Mouse (Mus musculus) large intestine, adult 2 months (tissue): Measurements from ENCODE around the gene Crygb. TPM values are rescaled to one million over a fixed set of nuclear protein-coding genes. Genes with fewer than 3 reads are reported as not detected.

Experiments used
- DNase-seq: peaks from one replicate; pipeline ENCODE4 v3.0.0-alpha.2; 2012; ENCODE audit warnings: low read depth, low spot score
- WGBS: fragments of 180-500 bp; shearing (Covaris S2); methylation state at CpG from one replicate; pipeline ENCODE4 v1.1.7; 2018; 5-methylcytosine and 5-hydroxymethylcytosine counted together
- polyA plus RNA-seq: library from polyadenylated mRNA; depleted of rRNA; stranded (reverse); fragments of >200 nt; gene quantifications from 2 replicates; pipeline ENCODE4 v1.2.3, GENCODE M21; 2012; rRNA removed

Crygb gene
- not detected in 2 replicates for polyA plus RNA-seq

DNA sequence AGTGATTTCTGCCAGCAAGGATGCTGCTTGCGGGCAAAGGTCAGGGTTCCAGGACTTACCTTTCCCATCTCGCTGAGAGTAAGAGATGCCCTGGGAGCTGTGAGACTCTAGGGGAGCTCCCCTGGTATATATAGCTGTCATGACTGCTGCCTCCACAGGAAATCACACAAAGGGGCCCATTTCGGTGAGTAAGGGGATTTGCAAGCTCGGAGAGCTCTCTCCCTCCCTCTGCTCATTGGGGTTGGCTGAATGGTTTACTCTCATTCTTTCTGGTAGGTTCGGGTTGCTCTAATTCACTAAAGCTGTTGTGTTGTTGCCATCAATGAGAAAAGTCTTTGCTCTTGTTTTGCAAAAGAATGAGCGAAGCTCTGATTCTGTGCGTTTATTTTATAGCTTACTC is at the start of gene Crygb:
TSS of gene Crygb (minus strand) at position 101 of the 400 bp plus-strand sequence.
- DNase-seq = no peak
- 49% methylated on average over 7 of the region's 7 CpGs for WGBS

DNA sequence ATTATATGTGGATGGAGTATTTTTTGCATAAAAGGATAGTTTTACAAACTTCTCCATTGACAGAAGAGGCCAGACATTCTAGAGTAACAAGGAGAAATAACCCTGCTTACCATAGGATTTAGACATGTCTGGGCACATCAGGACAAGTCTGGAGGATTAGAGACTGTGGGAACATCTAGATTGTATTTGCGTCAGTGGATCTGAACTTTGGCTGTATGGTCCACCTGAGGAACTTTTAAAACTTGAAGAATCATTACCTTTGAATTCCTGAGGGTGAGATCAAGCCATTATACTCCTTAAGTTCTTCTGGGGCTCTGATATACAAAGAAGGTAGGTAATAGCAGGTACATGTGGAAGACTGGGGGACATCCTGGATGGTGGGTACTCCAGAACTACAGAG is 49.6 kb upstream of the Crygb start:
- WGBS = 90% methylated on average over 1 of the region's 1 CpGs

DNA sequence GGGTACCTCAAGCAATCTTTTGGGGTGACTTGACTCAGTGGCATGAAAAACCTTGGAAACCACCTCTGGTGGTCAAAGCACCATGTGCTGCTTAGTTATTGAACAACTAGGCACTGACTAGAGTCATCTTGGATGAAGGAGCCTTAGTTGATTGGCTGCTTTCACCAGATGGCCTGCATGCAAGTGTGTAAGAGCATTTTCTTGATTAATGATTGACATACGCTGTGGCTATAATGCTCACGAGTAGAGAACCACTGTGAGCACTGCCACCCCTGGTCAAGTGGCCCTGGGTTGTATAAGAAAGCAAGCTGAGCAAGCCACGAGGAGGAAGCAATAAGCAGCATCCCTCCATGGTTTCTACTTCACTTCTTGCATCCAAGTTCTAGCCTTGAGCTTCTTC is 48.1 kb upstream of the Crygb start:
- no peak for DNase-seq

More for the DNA sequence above, 49.6 kb upstream of the Crygb start:
- DNase-seq = no peak

DNA sequence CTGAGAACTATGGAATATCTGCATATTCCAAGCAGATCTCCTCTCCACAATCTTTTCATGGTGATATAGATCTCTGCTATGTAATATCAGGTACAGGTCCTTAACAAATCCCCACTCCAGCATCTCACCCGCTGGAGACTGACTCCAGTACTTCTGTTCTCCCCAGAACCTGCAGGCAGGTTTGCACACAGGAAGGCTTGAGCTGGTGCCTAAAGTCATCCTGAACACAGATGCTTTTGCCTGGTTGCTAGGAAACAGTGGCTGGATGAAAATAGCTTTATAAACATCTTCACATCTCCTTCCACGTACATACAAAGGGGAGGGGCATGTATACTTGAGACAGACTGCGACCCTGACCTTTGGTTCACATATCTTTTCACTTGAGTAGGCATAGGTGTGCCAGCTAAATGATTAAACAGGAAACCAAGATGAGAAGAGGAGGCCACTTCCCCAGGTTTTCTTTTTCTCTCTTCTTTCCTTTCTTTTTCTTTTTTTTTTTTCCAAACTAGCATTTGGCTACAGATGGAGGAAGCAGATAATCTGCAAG is 47.6 kb upstream of the Crygb start:
- DNase-seq = peak; percentile 52
- 33% methylated on average over 3 of the region's 3 CpGs for WGBS

More for the DNA sequence above, 48.1 kb upstream of the Crygb start:
- 40% methylated on average over 3 of the region's 3 CpGs for WGBS

DNA sequence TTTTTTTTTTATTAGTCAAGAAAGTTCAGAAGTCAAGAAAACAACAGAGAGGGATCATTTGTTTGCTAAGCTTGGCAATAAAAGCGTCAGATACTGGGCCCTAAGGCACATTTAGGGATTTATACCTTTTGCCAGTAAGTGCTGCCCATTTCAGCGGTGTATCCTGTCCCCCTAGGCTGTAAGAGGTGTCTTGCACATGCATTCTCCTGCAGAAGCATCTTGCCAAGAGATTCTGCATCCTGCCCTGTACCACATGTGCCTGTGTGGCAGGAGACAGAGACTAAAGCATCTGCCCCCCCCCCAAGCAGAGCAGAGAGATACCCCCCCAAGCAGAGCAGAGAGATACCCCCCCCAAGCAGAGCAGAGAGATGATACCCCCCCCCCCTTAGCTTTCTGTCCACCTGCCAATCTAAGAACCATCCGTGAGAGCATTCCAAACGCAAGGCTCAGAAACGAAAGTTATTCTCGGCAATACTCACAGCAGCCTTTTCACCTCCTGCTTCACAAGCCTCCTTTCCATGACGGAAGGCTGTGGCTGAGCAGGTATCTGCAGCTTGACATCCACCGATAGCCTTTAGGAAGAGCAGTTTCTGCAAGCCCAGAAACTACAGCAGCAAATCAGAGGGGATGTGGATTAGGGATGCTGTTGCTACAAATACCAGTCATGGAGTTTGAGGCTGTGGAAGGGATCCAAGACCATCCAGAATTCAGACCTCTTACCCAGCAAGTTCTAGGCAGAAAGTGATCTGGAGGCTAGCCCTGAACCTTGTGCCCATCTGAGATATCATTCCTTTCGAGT is 40.7 kb upstream of the Crygb start, which contains the start of gene D630023F18Rik:
TSS of gene D630023F18Rik (minus strand) at position 641 of the 799 bp plus-strand sequence.
- 10% methylated on average over 9 of the region's 9 CpGs for WGBS
- DNase-seq = no peak

DNA sequence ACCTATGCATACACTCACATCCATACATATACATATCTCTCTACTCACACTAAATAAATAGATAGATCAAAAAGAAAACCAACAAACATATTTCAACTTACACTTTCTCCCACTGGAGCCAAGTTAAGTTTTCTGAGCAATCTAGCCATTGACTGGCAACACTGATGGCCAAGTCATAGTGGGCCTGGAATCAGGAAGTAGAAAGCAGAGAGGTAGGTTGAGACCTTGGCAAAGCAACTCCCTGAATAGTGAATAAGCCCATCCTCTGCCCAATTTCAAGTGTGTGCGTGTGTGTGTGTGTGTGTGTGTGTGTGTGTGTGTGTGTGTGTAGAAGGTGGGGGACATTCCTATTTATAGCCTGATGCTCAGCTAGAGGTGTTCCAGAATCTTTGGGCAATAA is 37.4 kb upstream of the Crygb start, which contains the start of gene Gm28845:
TSS of gene Gm28845 (minus strand) at position 121 of the 400 bp plus-strand sequence.
- DNase-seq = no peak
- WGBS = 78% methylated on average over 1 of the region's 1 CpGs

DNA sequence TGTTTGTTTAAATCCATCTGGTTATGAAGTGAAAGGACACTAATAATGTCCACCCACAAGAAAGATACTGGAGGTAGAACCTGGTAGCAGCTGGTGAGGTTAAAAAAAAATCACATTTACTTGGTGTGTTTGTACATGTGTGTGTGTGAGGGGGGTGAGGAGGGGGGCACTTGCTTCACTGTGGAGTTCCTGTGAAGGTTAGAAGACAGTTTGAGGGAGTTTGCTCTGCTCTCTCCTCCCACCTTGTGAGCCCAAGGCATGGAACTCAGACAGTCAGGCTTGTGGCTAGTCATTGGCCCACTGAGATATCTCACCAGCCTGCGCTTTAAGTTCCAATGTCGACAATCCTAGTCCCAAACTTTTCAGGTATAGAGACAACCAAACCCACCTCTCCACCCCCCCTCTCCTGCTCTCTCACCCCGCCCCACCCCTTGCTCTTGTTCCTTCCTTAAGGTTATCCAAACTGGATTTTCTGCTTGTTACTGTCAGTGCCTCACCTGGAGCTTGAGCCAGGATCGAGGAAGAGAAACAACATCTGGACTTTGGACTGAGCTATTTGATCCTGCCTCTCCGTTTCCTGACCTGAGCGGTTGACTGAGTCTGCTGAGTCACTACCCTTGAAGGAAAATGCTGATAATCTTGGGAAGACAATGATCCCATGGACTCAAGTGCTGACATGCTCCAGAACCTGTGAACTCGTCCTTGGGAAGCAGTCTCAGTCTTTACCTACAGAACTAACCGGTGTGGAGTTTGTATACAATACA is 36.2 kb upstream of the Crygb start:
- WGBS = 24% methylated on average over 8 of the region's 8 CpGs
- DNase-seq = peak; percentile 90

DNA sequence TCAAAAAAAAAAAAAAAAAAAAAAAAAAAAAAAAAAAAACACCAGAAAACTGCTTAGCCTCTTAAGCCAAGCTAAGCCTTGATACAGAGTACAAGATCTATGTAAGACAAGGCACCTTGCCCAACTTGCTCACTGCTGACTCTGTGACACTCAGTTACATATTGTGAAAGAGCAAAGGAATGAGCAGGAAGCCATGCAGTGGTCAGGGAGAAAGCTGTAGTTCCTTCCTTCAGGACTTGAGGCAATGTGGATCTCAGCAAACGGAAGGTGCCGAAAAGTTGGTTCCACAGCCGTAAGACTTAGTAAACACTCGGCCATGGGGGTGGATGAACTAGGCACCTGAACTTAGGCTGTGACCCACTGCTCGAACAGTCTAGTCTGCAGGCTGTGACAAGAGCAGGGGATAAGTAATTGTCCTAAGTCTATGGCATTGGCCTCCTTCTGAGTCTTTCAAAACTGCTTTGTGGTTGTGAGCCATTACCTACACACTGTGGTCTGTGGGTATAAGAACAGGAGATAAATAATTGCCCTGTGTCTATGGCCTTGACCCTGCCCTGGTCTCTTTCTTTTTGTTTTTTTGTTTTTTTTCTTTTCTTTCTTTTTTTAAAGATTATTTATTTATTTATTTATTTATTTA is 31.6 kb upstream of the Crygb start:
- DNase-seq = no peak
- 86% methylated on average over 5 of the region's 5 CpGs for WGBS

DNA sequence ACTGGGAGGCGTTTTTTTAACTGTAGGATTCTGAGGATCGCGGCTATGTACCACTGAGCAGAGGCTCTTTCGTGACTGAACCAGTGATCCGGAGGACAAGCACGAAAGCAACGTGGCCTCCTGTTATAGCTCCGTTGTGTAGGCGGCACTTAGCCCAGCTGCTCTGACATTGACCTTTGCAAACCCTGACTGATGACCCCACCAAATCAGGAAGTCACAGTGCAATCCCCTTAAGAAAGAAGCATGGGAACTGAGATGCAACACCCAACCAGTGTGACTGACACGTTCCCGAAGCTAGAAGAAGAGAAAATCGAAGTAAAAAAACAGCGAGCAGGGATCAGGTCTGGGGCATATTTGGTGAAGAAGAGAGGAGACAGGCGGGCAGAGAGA is 30.7 kb upstream of the Crygb start:
- DNase-seq = no peak
- WGBS = 35% methylated on average over 14 of the region's 14 CpGs

DNA sequence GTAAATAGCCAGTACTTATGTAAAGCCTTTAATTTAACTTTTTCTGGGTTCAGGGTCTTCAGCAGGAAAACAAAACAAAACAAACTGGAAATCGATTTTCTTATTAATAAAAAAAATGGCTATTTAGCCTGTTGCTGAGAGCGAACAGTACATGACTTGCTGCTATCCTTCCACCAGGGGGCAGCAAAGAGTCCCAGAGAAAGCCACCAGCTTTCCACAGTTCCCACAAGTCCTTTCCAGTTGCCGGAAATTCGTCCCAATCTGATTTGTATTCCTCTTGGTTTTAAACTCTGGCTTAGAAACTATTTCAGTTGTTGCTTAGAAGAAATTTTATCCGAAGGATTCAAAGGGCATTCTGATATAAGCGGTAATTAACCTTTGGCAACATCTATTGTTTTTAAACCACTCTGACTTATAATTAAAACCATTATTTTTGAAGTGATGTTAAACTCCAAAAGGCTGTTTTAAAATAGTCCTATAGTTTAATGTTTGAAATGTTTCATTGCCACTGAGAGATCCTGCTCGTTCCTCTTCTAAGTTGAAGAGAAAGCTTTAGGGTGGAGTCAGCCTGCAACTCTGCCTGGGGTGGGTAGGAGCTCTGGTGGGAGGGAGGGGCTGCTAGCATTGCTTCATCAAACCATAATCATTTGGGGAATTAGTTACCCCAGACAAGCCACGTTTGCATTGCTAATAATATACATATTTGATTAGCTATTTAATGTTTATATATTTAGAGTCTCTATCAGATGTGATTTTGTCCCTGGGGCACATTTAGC is 30.1 kb upstream of the Crygb start:
- 3% methylated on average over 8 of the region's 8 CpGs for WGBS

DNA sequence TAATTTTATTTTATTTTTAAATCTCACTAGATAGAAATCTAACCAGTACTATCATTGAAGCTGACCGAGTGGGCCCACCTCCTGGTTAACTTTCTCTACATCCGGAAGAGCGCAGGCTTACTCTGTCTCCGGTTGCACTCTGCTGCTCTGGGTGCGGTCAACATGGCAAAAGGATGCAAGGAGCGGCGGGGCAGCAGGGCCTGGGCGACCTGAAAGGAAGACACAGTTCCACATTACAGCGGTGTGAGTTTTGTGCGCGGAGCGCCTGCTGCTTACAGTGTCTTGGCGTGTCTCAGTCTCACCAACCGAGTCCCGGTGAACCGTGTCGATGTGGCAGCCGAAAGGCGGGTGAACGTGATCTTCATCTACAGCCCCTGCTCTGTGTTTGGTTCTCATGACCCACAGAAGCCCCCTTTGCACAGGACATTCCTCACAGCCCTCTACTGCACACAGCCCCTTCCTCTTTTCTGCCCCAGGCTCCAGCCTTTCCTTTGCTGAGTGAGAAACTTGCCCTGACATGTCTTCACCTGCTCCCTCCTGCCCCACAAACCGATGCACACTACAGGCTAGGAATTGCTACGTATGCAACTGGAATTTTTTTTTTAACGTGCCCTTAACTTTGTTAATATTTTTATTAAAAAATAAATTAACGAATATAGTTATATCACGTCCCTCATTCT is 27.8 kb upstream of the Crygb start:
- 83% methylated on average over 25 of the region's 25 CpGs for WGBS
- DNase-seq = no peak

More for the DNA sequence above, 30.1 kb upstream of the Crygb start:
- DNase-seq = peak; percentile 93

DNA sequence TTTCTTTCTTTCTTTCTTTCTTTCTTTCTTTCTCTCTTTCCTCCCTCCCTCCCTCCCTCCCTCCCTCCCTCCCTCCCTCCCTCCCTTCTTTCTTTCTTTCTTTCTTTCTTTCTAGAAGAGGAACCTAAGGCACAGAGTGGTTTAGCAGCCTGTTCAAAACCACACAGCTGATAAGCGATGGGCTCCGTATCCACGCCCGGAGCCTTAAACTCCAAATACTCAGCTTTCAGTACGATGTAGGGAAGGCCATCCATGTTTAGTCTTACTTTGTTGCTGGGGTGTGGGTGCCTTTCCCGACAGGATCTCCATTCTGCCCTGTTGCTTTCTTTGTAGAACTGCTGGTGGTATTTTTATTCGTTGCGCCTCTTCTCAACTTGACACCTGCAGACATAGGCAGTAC is 27.1 kb upstream of the Crygb start:
- WGBS = 88% methylated on average over 8 of the region's 8 CpGs
- DNase-seq = no peak

DNA sequence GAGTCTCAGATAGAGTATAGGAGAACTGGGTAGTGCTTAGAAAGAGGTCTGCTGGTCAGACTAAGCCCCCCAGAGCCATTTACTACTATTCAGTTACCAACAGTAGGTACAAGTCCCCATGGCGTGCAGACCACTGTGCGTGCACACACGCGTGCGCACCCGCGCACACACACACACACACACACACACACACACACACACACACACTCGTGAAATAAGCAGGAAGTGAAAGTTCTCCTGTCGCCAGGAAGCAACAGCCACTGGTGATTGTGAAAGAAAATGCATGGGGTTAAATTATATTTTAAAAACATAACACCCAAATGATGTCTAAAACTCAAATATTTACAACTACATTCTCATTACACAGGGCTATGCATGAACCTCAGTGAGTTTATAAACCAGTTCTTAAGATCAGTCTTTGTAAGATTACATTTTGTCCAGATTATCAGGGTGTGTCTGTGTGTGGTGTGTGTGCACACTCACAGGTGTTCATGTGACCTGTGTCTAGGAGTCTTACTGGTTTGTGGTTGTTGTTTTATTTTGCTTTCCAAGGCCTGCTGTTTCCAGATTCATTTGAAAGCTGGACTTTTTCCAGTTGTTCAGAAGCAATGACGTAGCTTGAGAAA is 25.7 kb upstream of the Crygb start:
- no peak for DNase-seq
- WGBS = 84% methylated on average over 10 of the region's 10 CpGs

DNA sequence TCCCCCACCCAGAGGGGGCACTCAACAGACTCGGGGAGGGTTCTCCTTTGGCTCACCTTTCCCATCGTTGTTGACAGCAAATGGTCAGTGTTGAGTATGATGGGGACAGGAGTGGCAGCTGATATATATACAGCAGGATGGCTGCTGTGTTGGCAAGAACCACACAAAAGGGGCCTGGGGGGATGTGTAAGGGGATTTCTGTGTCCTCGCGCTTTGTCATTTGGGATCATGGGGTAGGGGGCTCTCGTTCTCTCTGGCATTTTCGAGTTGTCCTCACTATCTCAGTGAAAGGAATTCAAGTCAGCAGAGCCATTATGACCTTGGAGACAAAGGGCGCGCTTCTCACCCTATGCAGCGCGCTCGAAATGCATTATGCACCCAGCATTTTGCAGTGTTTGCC is 21.2 kb upstream of the Crygb start, which contains the start of gene Cryga:
TSS of gene Cryga (minus strand) at position 101 of the 400 bp plus-strand sequence.
- 89% methylated on average over 11 of the region's 11 CpGs for whole genome bisulfite sequencing

DNA sequence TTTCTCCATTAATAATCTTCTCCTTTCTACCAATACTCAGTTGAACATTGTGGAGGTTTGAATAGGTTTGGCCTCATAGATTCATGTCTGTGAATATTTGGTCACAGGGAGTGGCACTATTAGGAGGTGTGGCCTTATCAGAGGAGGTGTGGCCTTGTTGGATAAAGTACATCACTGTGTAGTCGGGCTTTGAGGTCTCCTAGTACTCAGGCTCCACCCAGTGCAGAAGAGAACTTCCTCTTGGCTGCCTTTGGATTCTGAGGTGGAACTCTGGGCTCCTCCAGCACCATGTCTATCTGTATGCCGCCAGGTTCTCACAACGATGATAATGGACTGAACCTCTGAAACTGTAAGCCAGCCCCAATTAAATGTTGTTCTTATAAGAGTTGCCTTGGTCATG is 14.9 kb upstream of the Crygb start:
- 63% methylated on average over 3 of the region's 3 CpGs for WGBS
- DNase-seq = no peak

More for the DNA sequence above, 21.2 kb upstream of the Crygb start, which contains the start of gene Cryga:
- DNase-seq = no peak

DNA sequence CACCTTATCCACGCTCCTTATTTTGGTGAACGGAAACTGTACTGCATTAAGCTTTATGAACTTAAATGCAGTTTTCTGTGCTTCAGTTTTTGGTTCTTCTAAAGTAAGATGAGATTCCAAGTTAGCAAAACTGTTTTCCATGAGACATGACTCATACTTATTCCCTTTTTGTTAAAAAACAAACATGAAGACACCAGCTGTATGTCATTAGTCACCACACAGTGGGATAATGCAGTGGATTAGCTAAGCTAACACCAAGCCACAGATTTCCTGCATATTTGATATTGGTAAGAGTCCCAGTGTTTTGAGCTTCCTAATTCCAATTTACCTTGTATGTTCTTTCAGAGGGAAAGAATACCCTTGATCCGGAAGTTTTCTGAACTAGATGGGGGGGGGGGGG is 9.5 kb upstream of the Crygb start:
- WGBS = 90% methylated on average over 3 of the region's 3 CpGs
- DNase-seq = no peak

DNA sequence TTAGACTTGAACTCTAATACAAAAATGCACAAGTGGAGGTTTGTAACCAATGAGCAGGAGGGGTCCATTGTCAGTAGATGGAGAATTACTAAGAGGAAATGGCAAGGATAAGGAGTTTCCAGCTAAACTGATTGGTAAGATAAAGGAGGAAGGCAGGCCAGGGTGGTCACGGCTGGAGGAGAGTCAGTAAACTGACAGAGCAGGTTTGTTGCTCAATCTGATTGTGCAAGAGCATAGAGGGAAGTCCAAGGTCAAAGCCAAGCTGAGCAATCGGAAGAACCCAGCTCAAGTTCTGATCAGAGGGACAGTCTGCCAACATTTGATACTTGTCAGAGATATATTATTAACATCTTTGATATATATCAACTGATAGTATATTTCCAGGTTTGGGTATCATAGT is 8.3 kb upstream of the Crygb start:
- no peak for DNase-seq

More for the DNA sequence above, 8.3 kb upstream of the Crygb start:
- WGBS = 15% methylated on average over 2 of the region's 2 CpGs
